In the genomic region with DNA sequence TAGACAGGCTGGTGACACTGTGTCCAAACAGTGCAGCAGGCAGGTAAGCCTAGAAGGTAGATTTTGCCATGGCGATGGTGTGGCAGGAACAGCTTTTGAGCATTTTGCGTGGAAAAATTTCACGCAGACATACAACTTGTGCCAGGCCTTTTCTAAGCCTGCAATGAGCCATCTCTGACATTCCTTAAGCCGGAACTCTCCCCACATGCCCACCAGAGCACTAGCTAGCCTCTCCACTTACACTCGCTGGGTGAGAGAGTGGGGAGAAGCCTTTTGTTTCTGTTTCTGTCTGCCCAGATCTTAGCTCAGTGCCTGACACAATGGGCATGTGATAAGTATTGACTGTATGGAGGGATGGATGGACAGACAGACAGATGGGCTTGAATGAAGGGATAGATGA, we compare ENCODE assay signal across 25 mouse cellular contexts.
"Had no signal": no experiment of that assay in that cellular context is flagged by ENCODE, and none has a peak within 500 bp of the region (broad histone marks: within the 10 kb centered on the region; RNA-seq: fewer than 3 reads in every experiment).

No protein-coding gene starts in this region.

- H3K4me2 ChIP-seq: heart, embryonic 13.5 days; heart, embryonic 15.5 days; hindbrain, embryonic 13.5 days; hindbrain, embryonic 15.5 days; limb, embryonic 12.5 days; liver, embryonic 11.5 days; liver, embryonic 13.5 days; liver, embryonic 15.5 days had no signal

- H3K27me3 ChIP-seq: heart, embryonic 13.5 days; heart, embryonic 15.5 days; hindbrain, embryonic 15.5 days; limb, embryonic 12.5 days; liver, embryonic 13.5 days; liver, embryonic 15.5 days had no signal

- DNase-seq: gastrocnemius, postnatal 14 days; gastrocnemius, postnatal 36 days; heart, adult 18-20 months; heart, postnatal 14 days; heart, postnatal 36 days; kidney, adult 18-20 months; kidney, adult 8-10 months; kidney, postnatal 14 days; kidney, postnatal 36 days; layer of hippocampus, adult 9-11 months; layer of hippocampus, postnatal 36 days; liver; liver, embryonic 13.5 days had no signal

- H3K36me3 ChIP-seq: heart, embryonic 10.5 days; heart, embryonic 13.5 days; heart, embryonic 15.5 days; hindbrain, embryonic 13.5 days; hindbrain, embryonic 15.5 days; limb, embryonic 10.5 days; limb, embryonic 12.5 days; liver, embryonic 13.5 days; liver, embryonic 15.5 days had no signal

- H3K4me3 ChIP-seq: heart, embryonic 10.5 days; heart, embryonic 13.5 days; heart, embryonic 15.5 days; hindbrain, embryonic 13.5 days; hindbrain, embryonic 15.5 days; left cerebral cortex, adult 2 months; limb, embryonic 10.5 days; limb, embryonic 12.5 days; liver, embryonic 13.5 days; liver, embryonic 15.5 days had no signal

- H3K9me3 ChIP-seq: heart, embryonic 13.5 days; heart, embryonic 15.5 days; hindbrain, embryonic 13.5 days; hindbrain, embryonic 15.5 days; limb, embryonic 10.5 days; liver, embryonic 13.5 days; liver, embryonic 15.5 days had no signal

- H3K27ac ChIP-seq: heart, embryonic 10.5 days; heart, embryonic 13.5 days; heart, embryonic 15.5 days; hindbrain, embryonic 13.5 days; hindbrain, embryonic 15.5 days; hindbrain, postnatal 0 days; left cerebral cortex, adult 2 months; limb, embryonic 10.5 days; limb, embryonic 12.5 days; liver, embryonic 13.5 days; liver, embryonic 15.5 days had no signal

- H3K9ac ChIP-seq: heart, embryonic 13.5 days; heart, embryonic 15.5 days; hindbrain, embryonic 13.5 days; hindbrain, embryonic 15.5 days; limb, embryonic 12.5 days; liver, embryonic 13.5 days; liver, embryonic 15.5 days had no signal

- H3K4me1 ChIP-seq: hindbrain, embryonic 15.5 days had no signal

- ATAC-seq: hindbrain, postnatal 0 days; intestine, postnatal 0 days had no signal
